Mouse (Mus musculus) embryonic facial prominence, embryonic 15.5 days (tissue): ENCODE results near the gene C030005K15Rik. TPM values are rescaled to one million over a fixed set of nuclear protein-coding genes. Genes with fewer than 3 reads are reported as not detected.
"Not testable (repeated sequence)": the region's sequence is repeated elsewhere in the genome, so short reads cannot be mapped to it uniquely, and the experiment has no call there.

Experiments
- ATAC-seq: fragments of 200-750 bp; cut with Nextera tagmentation; 2 replicates; pipeline ENCODE4 v1.8.0; 2017; ENCODE audit warnings: low read depth, moderate TSS enrichment; ENCODE audit not compliant: insufficient number of reproducible peaks, low FRiP score, low TSS enrichment
- H3K27ac ChIP-seq: fragments of 300-500 bp; sonication (generic); replicated peaks from 2 replicates; pipeline ENCODE4 v1.5.1; 2015; ENCODE audit warnings: mild to moderate bottlenecking, inconsistent platforms
- H3K27me3 ChIP-seq: fragments of 300-500 bp; sonication (generic); 2 replicates; pipeline ENCODE4 v1.6.1; 2015; ENCODE audit warnings: inconsistent platforms
- H3K36me3 ChIP-seq: fragments of 300-500 bp; sonication (generic); 2 replicates; pipeline ENCODE4 v1.6.1; 2015; ENCODE audit warnings: mild to moderate bottlenecking, inconsistent platforms
- H3K4me1 ChIP-seq: fragments of 300-500 bp; sonication (generic); 2 replicates; pipeline ENCODE4 v1.6.1; 2015; ENCODE audit warnings: inconsistent platforms
- H3K4me2 ChIP-seq: fragments of 300-500 bp; sonication (generic); replicated peaks from 2 replicates; pipeline ENCODE4 v1.6.1; 2015; ENCODE audit warnings: mild to moderate bottlenecking, inconsistent platforms
- H3K4me3 ChIP-seq: fragments of 300-500 bp; sonication (generic); replicated peaks from 2 replicates; pipeline ENCODE4 v1.5.1; 2015; ENCODE audit warnings: mild to moderate bottlenecking, inconsistent platforms
- H3K9ac ChIP-seq: fragments of 300-500 bp; sonication (generic); 2 replicates; pipeline ENCODE4 v1.6.1; 2015; ENCODE audit warnings: inconsistent platforms
- H3K9me3 ChIP-seq: fragments of 300-500 bp; sonication (generic); replicated peaks from 2 replicates; pipeline ENCODE4 v1.6.1; 2016; ENCODE audit warnings: inconsistent platforms
- WGBS: fragments of 180-500 bp; shearing (Covaris S2); methylation state at CpG from one replicate; pipeline ENCODE4 v1.1.7; 2015; 5-methylcytosine and 5-hydroxymethylcytosine counted together
- polyA plus RNA-seq: library from polyadenylated mRNA; unstranded; fragments of >200 nt; fragmentation: Nextera tagmentation; extraction: Ambion mirVana; gene quantifications from 2 replicates; pipeline ENCODE4 v1.2.1, GENCODE M21; 2015

The C030005K15Rik gene
- polyA plus RNA-seq: not detected in 2 replicates

GRCm38 (mm10) chr10:97726655-97727054, at the start of gene C030005K15Rik:
Gene C030005K15Rik (minus strand): TSS chr10:97726755.
- not testable (repeated sequence) for H3K9me3 ChIP-seq, H3K27ac ChIP-seq, ATAC-seq, H3K27me3 ChIP-seq, H3K36me3 ChIP-seq, H3K9ac ChIP-seq, H3K4me3 ChIP-seq, H3K4me1 ChIP-seq, H3K4me2 ChIP-seq

GRCm38 (mm10) chr10:97768171-97768749, 41.7 kb upstream of the C030005K15Rik start:
- Histone ChIP-seq H3K9me3 (no peaks in the 10 kb centered on the region), H3K27ac (no peak overlapping the region), H3K9ac (no peak overlapping the region), H3K4me1 (no peaks in the 10 kb centered on the region), H3K4me2 (no peak overlapping the region), H3K36me3 (no peaks in the 10 kb centered on the region), H3K27me3 (no peaks in the 10 kb centered on the region), H3K4me3 (no peak overlapping the region)
- no peak for ATAC-seq
- WGBS: 59% methylated on average over 5 of the region's 5 CpGs

GRCm38 (mm10) chr10:97753821-97754220, 27.3 kb upstream of the C030005K15Rik start:
- H3K4me1 ChIP-seq: no peaks in the 10 kb centered on the region
- 67% methylated on average over 4 of the region's 4 CpGs for WGBS
- no peak overlapping the region for H3K27ac ChIP-seq
- H3K27me3 ChIP-seq: no peaks in the 10 kb centered on the region
- no peak overlapping the region for H3K4me2 ChIP-seq
- no peak overlapping the region for H3K9ac ChIP-seq
- no peak for ATAC-seq
- no peak overlapping the region for H3K4me3 ChIP-seq
- H3K36me3 ChIP-seq: no peaks in the 10 kb centered on the region
- no peaks in the 10 kb centered on the region for H3K9me3 ChIP-seq

- H3K27me3 ChIP-seq: no peaks in the 10 kb centered on the region
Observed at GRCm38 (mm10) chr10:97747231-97747630, 20.7 kb upstream of the C030005K15Rik start.

GRCm38 (mm10) chr10:97725929-97726328, 626 bp downstream of the C030005K15Rik start:
- Histone ChIP-seq H3K36me3 (no peaks in the 10 kb centered on the region), H3K4me3 (no peak overlapping the region), H3K9me3 (no peaks in the 10 kb centered on the region), H3K27ac (no peak overlapping the region), H3K4me1 (no peaks in the 10 kb centered on the region), H3K27me3 (no peaks in the 10 kb centered on the region), H3K9ac (no peak overlapping the region), H3K4me2 (no peak overlapping the region)
- WGBS: 16% methylated on average over 1 of the region's 1 CpGs
- ATAC-seq: no peak

More at GRCm38 (mm10) chr10:97747231-97747630, 20.7 kb upstream of the C030005K15Rik start:
- WGBS: 75% methylated on average over 3 of the region's 3 CpGs
- Histone ChIP-seq H3K4me1 (no peaks in the 10 kb centered on the region), H3K4me2 (no peak overlapping the region), H3K27ac (no peak overlapping the region), H3K36me3 (no peaks in the 10 kb centered on the region), H3K9me3 (no peaks in the 10 kb centered on the region), H3K4me3 (no peak overlapping the region), H3K9ac (no peak overlapping the region)
- ATAC-seq: no peak

- 93% methylated on average over 9 of the region's 9 CpGs for WGBS
- H3K36me3 ChIP-seq: no peaks in the 10 kb centered on the region
- no peak overlapping the region for H3K4me3 ChIP-seq
- ATAC-seq: no peak
- no peaks in the 10 kb centered on the region for H3K27me3 ChIP-seq
- no peak overlapping the region for H3K9ac ChIP-seq
- H3K9me3 ChIP-seq: no peaks in the 10 kb centered on the region
- H3K4me2 ChIP-seq: no peak overlapping the region
- no peaks in the 10 kb centered on the region for H3K4me1 ChIP-seq
- H3K27ac ChIP-seq: no peak overlapping the region
Observed at GRCm38 (mm10) chr10:97722709-97723108, 3.8 kb downstream of the C030005K15Rik start.

- Histone ChIP-seq H3K27me3 (no peaks in the 10 kb centered on the region), H3K4me2 (no peak overlapping the region), H3K4me3 (no peak overlapping the region), H3K9ac (no peak overlapping the region), H3K4me1 (no peaks in the 10 kb centered on the region), H3K27ac (no peak overlapping the region), H3K36me3 (no peaks in the 10 kb centered on the region), H3K9me3 (no peaks in the 10 kb centered on the region)
- ATAC-seq: no peak
- 89% methylated on average over 1 of the region's 1 CpGs for WGBS
Observed at GRCm38 (mm10) chr10:97720625-97721024, 5.9 kb downstream of the C030005K15Rik start.

- ATAC-seq: no peak
- Histone ChIP-seq H3K4me1 (no peaks in the 10 kb centered on the region; the same call in 1 of the 2 replicates), H3K9ac (no peak overlapping the region), H3K27me3 (no peaks in the 10 kb centered on the region), H3K4me2 (no peak overlapping the region), H3K9me3 (no peaks in the 10 kb centered on the region), H3K36me3 (no peaks in the 10 kb centered on the region), H3K27ac (no peak overlapping the region), H3K4me3 (no peak overlapping the region)
- WGBS: 55% methylated on average over 2 of the region's 2 CpGs
Observed at GRCm38 (mm10) chr10:97718021-97718420, 8.5 kb downstream of the C030005K15Rik start.

GRCm38 (mm10) chr10:97717233-97717632, 9.3 kb downstream of the C030005K15Rik start:
- Histone ChIP-seq H3K9me3 (no peaks in the 10 kb centered on the region), H3K27me3 (no peaks in the 10 kb centered on the region), H3K4me1 (no peaks in the 10 kb centered on the region; the same call in 1 of the 2 replicates), H3K36me3 (no peaks in the 10 kb centered on the region), H3K27ac (no peak overlapping the region), H3K4me3 (no peak overlapping the region), H3K9ac (no peak overlapping the region), H3K4me2 (no peak overlapping the region)
- WGBS: 78% methylated on average over 1 of the region's 1 CpGs
- ATAC-seq: no peak

- no peaks in the 10 kb centered on the region for H3K9me3 ChIP-seq
- H3K4me2 ChIP-seq: no peak overlapping the region
- WGBS: 88% methylated on average over 3 of the region's 3 CpGs
- no peaks in the 10 kb centered on the region for H3K36me3 ChIP-seq
- no peaks in the 10 kb centered on the region; the same call in 1 of the 2 replicates for H3K4me1 ChIP-seq
- ATAC-seq: no peak
- H3K4me3 ChIP-seq: no peak overlapping the region
- H3K27ac ChIP-seq: no peak overlapping the region
- no peak overlapping the region for H3K9ac ChIP-seq
- H3K27me3 ChIP-seq: no peaks in the 10 kb centered on the region
Observed at GRCm38 (mm10) chr10:97715289-97715906, 11.2 kb downstream of the C030005K15Rik start.

GRCm38 (mm10) chr10:97714584-97714983, 12.0 kb downstream of the C030005K15Rik start:
- H3K4me2 ChIP-seq: no peak overlapping the region
- H3K9me3 ChIP-seq: no peaks in the 10 kb centered on the region
- no peak overlapping the region for H3K9ac ChIP-seq
- H3K27ac ChIP-seq: no peak overlapping the region
- H3K4me1 ChIP-seq: no peaks in the 10 kb centered on the region; the same call in 1 of the 2 replicates
- 83% methylated on average over 4 of the region's 4 CpGs for WGBS
- no peaks in the 10 kb centered on the region for H3K27me3 ChIP-seq
- ATAC-seq: no peak
- H3K36me3 ChIP-seq: no peaks in the 10 kb centered on the region
- no peak overlapping the region for H3K4me3 ChIP-seq

GRCm38 (mm10) chr10:97712687-97713086, 13.9 kb downstream of the C030005K15Rik start:
- H3K4me3 ChIP-seq: no peak overlapping the region
- no peaks in the 10 kb centered on the region for H3K27me3 ChIP-seq
- no peak overlapping the region for H3K4me2 ChIP-seq
- no peaks in the 10 kb centered on the region; the same call in 1 of the 2 replicates for H3K4me1 ChIP-seq
- no peaks in the 10 kb centered on the region for H3K9me3 ChIP-seq
- 2% methylated on average over 5 of the region's 5 CpGs for WGBS
- H3K9ac ChIP-seq: no peak overlapping the region
- no peak for ATAC-seq
- no peak overlapping the region for H3K27ac ChIP-seq
- H3K36me3 ChIP-seq: no peaks in the 10 kb centered on the region
